Mouse (Mus musculus) T-cell, adult 2 months (primary cell): ENCODE measurements at regions not wholly inside any gene's neighbourhood (a gene's known extent, or its start where the extent isn't known, plus 50 kb on each side); places are given as distances from the start of the nearest gene placed in this dataset.

ENCODE experiments used
- DNase-seq: peaks from one replicate; pipeline ENCODE4 v3.0.0; 2022; ENCODE audit warnings: low spot score

DNA sequence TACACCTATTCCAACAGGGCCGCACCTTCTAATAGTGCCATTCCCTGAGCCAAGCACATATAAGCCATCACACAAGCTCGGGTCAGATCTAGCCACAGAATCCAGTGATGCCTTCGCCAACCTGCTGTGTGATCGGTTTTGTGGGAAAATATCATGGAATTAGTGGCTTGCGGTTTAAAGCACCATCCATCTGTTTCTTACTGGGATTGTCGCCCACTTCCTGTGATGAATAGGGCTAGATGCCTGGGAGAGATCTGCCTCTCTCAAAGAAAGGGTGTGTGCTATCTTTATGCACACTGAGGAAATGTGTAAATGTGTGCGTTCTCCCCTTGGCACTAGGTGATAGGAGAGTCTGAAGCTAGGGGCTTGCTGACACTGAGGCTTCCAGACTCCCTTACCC is 154.5 kb upstream of the Smim23 start:
- no peak for DNase-seq

DNA sequence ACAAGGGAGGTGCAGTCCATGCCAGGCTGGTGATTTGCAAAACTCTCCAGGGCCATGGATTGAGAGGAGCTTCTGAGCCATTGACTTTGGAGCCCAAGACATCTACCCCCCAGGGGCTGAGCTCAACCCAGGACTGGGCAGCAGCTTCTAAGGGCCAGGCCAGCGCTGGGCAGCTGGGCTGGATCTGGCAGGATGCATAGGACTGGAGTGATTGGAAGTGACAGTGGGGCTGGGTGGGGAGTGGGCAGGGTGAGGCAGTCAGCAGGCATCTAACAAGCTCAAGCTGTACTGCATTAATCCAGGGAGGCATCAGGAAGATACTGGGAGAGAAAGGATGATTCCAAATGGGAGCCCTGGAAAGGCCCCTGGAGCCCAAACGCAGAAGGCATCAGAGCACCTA is 152.2 kb upstream of the Smim23 start:
- DNase-seq: no peak

DNA sequence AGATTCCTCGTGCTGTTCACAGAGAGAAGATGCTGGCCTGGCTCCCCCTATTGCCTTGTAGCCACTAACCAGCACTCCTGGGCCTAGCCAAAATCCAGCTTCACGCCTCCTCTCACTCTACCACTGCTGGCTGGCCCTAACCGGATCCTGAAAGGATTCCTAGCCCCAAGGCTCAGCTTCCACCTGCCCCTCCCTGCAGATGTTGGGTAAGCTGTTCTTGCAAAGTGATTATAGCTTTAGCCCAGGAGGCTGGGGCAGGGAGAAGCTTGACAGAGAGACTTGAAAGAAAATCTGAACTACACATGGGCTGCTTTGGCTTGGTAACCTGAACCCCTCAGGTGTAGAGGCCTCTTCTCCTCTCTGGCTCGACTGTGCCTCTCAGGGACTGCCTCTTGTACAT is 149.0 kb upstream of the Smim23 start:
- no peak for DNase-seq

DNA sequence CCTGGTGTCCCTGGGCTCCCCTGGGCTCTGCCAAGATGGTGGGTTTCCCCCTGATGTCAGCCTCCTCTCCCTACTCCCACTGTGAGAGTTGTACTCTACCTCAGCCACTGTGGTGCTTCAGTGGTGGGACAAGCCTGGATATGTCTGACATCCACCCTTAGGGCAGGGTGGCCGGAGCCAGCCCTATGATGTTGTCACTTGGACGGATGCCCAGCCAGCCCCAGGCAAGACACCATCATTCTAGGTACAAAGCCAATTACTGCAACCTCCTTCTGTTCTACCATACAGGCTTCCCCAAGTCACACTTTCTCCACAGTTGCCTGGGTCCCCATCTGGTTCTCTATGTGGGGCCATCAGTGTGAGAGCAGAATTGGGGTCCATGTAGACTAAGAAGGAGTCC is 141.0 kb upstream of the Smim23 start:
- no peak for DNase-seq

DNA sequence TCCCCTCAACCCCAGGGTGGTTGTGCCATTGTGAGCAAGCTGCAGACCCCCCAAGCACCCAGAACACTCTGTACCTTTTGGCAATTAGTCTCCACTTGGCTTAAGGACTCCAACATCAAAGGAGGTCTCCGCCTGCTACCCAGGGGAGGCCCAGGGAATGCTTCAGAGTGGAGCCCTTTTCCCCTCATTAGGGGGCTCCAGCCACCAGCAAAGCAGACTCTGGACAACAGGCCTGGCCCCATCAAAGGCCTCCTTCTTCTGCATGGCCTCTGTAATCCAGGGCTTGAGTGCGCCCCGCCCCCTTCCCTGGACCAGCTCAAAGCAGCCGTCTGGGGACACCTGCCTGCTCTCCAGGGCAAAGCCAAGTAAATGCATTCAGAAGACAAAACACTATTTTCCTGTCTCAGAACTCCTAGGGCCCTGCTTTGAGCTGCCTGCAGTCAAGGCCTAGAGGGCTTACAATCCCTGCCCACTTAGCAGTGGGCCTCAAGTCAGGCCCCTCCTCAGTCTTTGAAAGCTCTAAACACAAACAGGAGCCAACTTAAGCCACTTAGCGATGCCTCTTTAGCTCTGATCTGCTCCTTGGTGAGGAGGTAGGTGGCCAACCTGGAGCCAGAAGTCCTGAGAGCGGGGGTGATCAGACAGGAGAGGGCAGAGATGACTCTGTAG is 139.4 kb upstream of the Smim23 start:
- no peak for DNase-seq

DNA sequence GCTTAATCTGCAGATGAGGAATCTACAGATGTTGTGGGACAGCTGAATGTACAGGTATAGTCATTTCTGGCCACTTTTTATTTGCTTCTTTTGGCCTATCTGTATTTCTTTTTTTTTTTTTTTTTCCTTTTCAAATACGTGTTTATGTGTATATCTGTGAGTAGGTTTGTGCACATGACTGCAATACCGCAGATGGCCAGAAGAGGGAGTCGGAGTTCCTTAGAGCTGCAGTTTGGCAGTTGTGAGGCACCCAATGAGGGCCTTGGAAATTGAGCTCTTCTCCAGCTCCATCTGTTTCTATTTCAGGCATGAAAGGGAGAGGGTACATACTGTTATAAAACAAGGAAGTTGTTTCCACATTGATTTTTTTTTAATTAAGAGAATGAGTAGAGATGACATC is 137.2 kb upstream of the Smim23 start:
- no peak for DNase-seq

DNA sequence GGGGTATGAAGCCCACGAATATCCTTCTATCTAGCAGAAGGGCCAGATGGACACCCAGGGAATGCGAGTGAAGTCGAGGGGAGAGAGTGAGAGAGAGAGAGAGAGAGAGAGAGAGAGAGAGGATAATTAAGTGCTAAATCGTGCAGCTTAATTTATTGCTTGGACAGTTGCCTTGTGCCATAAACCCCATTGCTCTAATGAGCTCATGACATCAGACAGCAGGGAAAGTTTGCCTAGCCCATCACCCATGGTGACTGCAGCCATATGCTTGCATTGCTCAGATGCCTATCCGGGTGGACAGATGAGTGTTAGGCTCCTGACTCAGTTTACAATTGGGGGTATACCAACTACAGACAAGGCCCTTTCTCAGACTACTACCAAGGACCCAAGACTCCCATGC is 134.6 kb upstream of the Smim23 start:
- no peak for DNase-seq

DNA sequence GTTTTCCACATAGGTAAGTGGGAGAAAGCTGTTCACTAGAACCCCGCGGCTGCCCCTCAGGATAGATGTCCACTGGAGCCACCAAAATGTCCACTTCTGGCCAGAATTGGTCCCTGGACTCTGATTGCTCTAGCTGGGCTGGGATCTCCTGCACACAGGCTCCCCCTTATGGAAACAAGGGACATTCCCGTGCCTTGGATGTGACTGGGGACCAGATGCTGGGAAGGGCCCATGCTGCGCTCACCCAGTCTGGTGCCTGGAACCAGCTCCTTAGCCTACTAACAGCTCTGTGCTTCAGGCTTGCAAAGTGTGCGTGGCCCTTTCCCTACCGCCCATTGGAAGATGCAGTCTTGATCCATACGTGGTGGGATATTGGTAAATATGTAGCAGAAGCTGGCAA is 132.6 kb upstream of the Smim23 start:
- no peak for DNase-seq

DNA sequence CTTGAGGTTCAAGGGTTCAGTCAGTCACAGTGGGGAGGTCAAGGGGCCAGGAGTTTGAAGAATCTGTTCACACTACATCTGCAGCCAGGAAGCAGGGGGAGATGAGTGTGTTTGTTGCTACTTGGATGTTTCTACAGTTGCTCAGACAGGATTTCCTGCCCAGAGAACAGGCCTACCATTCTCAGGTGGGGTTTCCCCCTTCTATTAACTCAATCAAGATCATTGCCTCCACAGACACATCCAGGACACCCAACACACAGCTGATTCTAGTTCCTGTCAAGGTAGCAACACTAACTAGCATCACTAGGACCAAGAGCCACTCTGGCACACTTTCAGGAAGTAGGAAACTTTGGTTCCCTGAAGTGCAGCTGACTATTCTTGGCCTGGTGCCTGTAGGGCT is 127.9 kb upstream of the Smim23 start:
- DNase-seq: no peak

DNA sequence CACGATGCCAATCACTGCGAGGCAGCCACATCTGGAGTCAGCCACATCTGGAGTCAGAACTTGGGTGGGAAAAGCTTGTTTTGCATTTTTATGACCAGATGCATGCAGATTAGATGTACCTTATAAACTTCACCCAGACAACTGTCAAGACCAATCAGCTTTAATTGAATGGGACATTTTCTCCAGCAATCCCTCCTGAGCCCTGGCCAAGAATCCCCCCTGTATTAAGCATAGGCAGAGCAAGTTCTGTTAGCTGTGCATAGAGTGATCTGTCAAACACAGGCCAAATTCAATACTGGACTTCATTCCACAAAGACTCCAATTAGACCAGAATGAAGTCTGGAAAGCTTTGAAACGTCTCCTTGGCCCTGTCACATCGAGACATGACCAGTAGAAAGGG is 123.7 kb upstream of the Smim23 start:
- no peak for DNase-seq

DNA sequence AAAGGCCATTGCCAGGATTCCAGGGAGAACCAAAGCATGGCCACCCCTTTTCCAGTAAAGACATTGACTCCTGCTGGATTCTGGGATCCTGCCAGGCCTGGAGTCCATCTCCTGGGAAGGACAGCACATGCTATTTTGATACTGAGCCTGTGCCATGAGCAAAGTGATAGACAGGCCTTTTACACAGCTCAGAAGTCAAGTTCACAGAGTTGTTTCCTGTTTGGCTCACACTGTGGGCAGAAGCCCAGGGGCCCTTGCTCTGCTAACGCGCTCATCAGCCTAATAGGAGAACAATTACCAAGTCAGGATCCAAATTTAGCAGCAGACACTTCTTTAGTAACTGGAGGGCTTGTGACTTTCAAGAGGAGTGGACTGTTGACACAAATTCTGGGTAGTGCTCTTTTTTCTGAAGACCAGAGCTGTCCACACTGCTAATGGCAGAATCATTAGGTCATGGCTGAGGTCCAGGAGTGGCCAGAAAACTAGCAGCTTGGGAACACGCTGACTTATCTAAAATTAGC is 122.1 kb upstream of the Smim23 start:
- no peak for DNase-seq

DNA sequence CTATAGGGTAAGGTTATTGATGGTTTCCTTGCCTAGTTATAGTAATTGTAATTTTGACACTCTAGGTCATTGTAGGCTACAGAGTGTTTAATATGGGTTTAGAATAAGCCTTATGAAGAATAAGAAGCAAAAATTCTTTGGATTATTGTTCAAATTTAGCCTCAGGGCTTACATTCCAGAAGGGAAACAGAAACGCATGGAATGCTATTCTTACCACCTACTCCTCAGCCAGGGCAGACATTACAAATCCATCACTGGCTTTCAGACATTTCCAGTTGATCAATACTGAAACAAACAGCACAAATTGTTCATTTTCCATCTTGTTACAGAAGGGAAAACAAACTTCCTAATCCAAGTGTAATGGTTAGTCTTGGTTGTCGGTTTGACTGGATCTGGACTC is 120.7 kb upstream of the Smim23 start:
- no peak for DNase-seq

DNA sequence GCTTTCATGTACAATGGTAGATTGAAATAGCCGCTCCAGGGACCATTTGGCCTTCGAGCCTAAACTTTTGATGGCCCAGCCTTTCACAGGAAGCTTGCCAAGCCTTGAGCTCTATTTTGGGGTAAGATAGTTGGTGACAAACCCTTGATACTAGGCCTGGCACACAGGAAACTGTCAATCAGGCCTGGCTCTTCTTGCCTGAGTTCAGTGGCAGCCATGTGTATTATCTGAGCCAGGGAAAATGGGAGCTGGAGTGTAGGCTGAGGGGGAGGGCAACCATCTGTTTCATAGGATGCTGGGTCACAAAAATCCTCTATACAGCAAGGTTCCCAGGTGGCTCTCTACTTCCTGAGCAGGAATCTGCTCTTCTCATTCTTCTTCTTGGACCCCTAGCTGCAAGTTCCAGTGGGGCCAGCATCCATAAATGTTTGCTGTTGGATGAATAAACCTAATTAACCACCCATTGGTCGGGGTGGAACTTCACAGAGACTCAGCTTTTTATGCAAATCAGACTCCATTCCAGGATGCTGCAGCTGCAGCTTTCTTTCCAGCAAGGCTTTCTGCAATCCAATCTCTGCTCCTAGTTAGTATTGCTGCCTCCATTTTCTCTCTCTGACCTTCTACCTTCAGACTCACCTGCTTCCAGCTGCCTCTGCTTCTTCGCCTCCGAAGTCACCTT is 117.1 kb upstream of the Smim23 start:
- DNase-seq: no peak

DNA sequence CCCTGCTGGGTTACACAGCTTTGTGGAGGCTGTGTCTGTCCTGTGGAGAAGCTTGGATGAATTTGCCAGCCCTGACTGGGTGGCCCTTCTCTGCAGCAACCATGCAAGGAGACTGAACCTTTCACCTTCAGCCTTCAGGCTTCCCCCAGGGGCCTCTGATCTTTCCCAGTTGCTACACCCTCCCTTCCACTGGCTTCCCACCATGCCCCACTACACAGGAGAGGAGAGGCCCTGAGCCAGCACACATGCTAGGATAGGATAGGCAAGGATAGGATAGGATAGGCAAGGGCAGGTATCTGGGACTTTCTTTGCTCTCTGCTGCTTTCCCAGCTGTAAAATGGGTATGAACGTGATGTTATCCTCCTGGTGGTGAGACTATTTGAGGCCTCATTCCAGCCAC is 114.7 kb upstream of the Smim23 start:
- DNase-seq: no peak

DNA sequence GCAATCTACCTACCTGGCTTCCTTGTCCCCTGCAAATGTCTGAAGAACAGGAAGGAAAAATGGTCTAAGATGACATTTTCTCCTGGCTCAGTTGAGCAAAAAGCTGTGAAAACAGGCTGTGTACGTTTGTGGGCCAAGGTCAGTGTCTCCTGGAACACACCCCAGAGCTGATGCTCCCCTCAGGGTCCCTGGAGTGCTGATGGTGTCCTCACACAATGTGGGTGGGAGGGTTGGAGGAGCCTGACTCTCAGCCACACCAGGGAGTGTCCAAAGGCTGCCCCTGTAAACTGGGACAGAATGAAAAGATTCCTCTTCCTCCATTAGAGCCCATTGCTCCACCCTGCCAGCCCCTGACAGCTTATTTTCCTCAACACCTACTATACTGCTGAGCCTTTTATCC is 112.8 kb upstream of the Smim23 start:
- DNase-seq: no peak

DNA sequence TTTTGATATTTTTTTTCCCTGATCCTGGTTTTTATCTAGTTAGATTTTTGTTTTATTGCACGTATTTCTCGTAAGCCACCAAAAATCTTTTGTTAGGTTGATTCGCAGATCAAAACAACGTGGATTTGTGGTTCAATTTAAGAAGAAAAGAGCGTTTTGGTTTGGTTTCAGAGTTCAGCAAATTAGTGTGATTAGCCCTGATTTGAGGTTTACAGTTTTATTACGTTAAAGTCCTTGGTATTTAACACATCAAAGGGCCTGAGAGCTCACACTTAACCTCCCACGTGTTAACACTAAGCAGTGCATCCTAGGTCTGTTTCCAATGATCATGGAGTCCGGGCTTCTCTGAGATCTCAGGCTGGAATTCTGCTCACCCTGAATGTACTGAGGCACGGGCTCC is 107.5 kb upstream of the Smim23 start:
- no peak for DNase-seq

DNA sequence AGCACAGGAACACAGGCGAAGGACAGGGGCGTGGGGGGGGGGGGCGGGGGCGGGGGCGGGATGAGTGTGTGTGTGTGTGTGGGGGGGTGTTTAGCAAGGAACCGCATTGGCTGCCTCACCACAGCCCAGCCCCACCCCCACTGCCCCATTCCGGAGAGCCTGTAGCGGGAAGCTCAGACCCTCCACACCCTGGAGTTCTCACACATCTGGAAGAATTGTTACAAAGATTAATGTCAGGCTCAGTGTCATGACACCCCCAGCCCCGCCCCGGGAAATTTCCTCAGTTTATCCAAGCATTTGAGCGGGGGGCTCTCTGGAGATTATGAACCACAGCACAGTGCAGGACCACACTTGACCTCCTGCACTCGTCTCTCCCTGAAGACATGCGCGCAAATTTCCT is 106.6 kb upstream of the Smim23 start:
- no peak for DNase-seq

DNA sequence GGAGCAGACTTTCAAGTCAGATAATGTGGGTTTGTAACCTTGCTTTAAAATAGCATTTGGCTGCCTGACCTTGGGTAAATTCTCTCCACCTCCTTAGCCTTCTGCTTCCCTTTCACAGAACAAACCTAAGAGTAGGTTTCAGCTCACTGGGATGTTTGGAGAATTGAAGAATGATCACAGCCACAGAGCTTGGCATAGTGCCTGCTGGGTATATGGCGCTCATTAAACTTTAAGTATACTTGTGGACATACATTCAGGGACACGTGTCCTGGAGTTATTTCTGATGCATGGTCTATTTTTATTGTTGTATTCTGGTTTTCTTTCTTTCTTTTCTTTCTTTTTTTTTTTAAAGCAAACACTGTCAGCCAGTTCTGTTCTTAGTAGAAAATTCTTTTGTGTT is 104.4 kb upstream of the Smim23 start:
- no peak for DNase-seq

DNA sequence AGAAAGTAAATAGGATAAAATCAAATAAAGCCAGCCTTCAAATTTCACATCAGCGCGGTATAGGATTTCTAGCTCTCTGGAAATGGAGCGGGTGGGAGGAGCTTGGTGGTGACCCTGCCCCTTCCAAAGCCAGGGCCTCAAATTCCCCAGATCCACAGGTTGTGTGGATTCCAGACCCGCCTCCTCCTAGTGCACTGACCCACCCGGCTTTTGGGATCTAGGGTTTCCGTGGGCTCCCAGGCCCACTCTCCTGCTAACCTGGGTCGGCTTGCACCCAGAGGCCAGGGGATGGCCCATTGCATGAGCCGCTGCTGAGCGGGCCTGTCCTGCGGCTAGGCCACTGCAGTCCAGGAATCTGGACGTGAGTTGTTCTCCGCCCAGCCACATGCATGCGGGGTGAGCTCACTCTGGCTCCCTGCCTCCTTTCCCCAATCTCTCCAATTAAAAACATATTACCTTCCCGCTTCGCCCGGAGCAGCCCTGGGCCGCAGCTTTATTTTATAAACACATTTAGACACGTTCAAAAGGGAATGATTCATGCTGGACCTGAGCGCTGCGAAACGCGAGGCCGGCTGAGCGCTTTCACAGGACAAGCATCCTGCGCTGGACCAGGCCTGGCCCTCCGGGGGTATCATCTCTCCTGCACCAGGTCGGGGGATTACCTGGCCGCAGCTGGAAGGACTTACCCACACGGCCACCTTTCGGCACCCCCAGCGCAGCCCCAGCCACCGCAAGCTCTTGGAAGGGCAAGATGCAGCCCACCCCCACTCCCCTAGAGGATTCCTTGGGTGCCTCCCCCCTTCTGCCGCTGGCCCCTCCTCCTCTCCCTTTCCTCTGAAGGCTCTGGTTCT is 101.2 kb upstream of the Smim23 start:
- no peak for DNase-seq

DNA sequence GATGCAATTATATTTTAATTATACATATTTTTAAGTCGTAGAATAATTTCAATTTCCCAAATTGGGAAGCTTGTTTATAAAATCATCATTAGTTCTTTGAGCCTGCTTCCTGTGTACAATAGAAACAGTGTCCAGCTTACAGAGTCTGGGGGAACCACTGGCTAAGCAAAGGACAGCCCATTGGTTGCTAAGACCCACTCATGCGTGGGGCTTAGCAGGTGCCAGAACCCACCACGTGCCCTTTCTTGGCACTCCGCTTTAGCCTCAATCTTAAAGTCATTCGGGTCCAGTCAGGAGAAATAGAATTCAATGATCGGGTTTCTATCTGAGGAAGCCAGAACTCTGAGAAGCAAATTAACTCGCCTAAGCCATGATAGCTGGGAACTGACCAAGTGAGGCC is 100.5 kb upstream of the Smim23 start:
- DNase-seq: no peak

DNA sequence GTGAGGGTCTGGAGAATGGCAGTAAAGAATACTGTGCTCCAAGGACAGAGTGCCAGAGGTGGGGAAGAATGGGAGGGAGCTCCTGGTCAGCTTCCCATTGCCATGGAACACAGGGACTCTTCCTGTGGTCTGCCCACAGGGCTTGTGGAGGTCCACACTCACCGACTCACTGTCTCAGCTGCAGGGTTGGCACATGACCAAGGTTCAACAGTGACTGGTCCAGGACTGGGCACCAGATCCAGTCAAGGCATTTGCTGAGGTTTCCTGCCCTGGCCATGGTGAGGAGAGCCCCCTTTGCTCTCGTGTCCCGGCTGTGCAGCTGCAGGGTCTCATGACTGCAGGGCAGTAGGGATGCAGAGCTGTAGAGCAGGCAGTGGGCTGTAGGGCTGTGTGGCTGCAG is 88.7 kb upstream of the Smim23 start:
- DNase-seq: no peak

DNA sequence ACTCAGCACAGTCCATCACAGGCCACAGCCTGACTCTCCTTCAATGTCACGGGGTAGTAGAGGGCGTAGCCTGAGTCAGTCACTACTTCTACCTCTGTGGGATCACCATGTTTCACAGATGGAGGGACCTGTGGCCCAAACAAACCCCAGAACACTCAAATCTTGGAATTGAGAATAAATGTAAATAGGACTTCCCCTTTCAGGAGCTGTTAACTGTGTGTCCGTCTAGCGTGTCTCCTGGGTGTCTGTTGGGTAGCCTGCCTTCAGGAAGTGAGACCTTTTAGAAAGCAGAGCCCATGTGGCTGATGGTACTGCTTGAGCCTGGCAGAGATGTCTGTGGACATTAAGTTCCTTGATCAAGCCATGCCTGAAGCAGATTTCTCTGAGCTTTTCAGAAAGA is 87.4 kb upstream of the Smim23 start:
- DNase-seq: no peak

DNA sequence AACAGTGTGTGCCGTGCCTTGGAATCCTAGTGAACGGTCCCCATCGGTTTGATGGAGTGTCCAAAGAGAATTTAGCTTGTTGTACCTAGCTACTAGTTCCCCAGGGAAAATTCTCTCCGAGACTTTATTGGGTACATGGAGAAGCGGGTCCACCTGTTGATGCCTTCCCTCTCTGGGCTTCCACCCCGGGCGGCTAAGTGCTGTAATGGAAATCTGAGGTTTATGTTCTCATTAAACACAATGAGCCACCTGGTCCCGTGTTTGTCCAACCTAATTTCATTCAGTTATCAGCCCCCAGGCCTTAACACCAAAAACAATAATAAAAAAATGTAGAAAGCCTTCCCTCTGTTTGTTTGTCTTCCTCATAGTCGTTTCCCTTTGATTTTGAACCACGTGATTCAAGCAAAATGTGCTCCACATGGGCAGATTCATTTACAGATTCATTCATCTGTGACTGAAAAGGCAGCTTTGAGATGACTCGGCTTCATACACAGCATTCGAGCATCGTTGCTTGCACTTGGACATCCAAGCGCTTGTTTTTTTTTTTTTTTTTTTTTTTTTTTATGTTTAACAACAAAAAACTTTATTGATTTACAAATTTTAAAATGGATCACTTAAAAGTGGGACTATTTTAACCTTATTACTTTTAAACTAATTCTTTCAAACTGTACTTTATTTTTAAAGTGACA is 84.5 kb upstream of the Smim23 start:
- DNase-seq: no peak
